ENCODE assay signal across 8 mouse cellular contexts in genomic region chr3:55600286-55600685, GRCm38 (mm10).
DNase-seq lines count a peak whose midpoint lies in the region.

No protein-coding gene starts in this region.

- peak; percentile 62 to 64 for DNase-seq in cerebellum, postnatal 10 days
- no peak for DNase-seq in cerebellum, adult 8-10 months
- peak; percentile 23 to 79 for DNase-seq in urinary bladder, adult 18-20 months (ENCODE audit: low spot score in 2 of 2)
- DNase-seq in urinary bladder, postnatal 10 days (ENCODE audit: low spot score) = no peak
- DNase-seq in heart, postnatal 25 days (ENCODE audit: low spot score) = peak; percentile 66
- DNase-seq in ovary, adult 18-20 months (ENCODE audit: low spot score) = peak; percentile 50
- DNase-seq in left cerebral cortex, postnatal 4 days = no peak
- no peak for DNase-seq in layer of hippocampus, postnatal 25 days (ENCODE audit: extremely low spot score in 1 of 2, low spot score in 1 of 2)

- intact Hi-C loops in heart, postnatal 25 days (cut with DNase I) = no loop called here
- intact Hi-C loops in left cerebral cortex, postnatal 4 days (cut with DNase I) = no loop called here

Comparison
In these comparisons a context has a peak if more than half of its experiments do, and no peak if none do; other contexts are left out.
1. DNase-seq: peak in cerebellum, postnatal 10 days (2 of 2), urinary bladder, adult 18-20 months (2 of 2), heart, postnatal 25 days (single experiment) and ovary, adult 18-20 months (single experiment); none in cerebellum, adult 8-10 months (single experiment), urinary bladder, postnatal 10 days (single experiment), left cerebral cortex, postnatal 4 days (single experiment) and layer of hippocampus, postnatal 25 days (0 of 2).